Mouse (Mus musculus) embryonic facial prominence, embryonic 13.5 days (tissue): Measurements from ENCODE around the gene Gm10490. TPM values are rescaled to one million over a fixed set of nuclear protein-coding genes. Genes with fewer than 3 reads are reported as not detected.

Experiments
- ATAC-seq: fragments of 200-750 bp; cut with Nextera tagmentation; 2 replicates; pipeline ENCODE4 v1.8.0; 2017; ENCODE audit warnings: low read depth; ENCODE audit not compliant: insufficient number of reproducible peaks, insufficient read depth, low FRiP score, low TSS enrichment
- H3K27ac ChIP-seq: fragments of 300-500 bp; sonication (generic); 2 replicates; pipeline ENCODE4 v1.5.1; 2015; ENCODE audit warnings: moderate library complexity, mild to moderate bottlenecking, inconsistent platforms
- H3K27me3 ChIP-seq: fragments of 300-500 bp; sonication (generic); 2 replicates; pipeline ENCODE4 v1.6.1; 2015; ENCODE audit warnings: mild to moderate bottlenecking, inconsistent platforms
- H3K36me3 ChIP-seq: fragments of 300-500 bp; sonication (generic); 2 replicates; pipeline ENCODE4 v1.6.1; 2015; ENCODE audit warnings: mild to moderate bottlenecking, inconsistent platforms
- H3K4me1 ChIP-seq: fragments of 300-500 bp; sonication (generic); 2 replicates; pipeline ENCODE4 v1.6.1; 2015; ENCODE audit warnings: inconsistent platforms
- H3K4me2 ChIP-seq: fragments of 300-500 bp; sonication (generic); 2 replicates; pipeline ENCODE4 v1.6.1; 2015; ENCODE audit warnings: moderate library complexity, mild to moderate bottlenecking, inconsistent platforms
- H3K4me3 ChIP-seq: fragments of 300-500 bp; sonication (generic); 2 replicates; pipeline ENCODE4 v1.5.1; 2015; ENCODE audit warnings: mild to moderate bottlenecking, inconsistent platforms
- H3K9ac ChIP-seq: fragments of 300-500 bp; sonication (generic); 2 replicates; pipeline ENCODE4 v1.6.1; 2015; ENCODE audit warnings: mild to moderate bottlenecking, inconsistent platforms
- H3K9me3 ChIP-seq: fragments of 300-500 bp; sonication (generic); 2 replicates; pipeline ENCODE4 v1.6.1; 2016; ENCODE audit warnings: inconsistent platforms
- WGBS: fragments of 180-500 bp; shearing (Covaris S2); methylation state at CpG from one replicate; pipeline ENCODE4 v1.1.7; 2015; ENCODE audit warnings: mixed read lengths; 5-methylcytosine and 5-hydroxymethylcytosine counted together
- polyA plus RNA-seq: library from polyadenylated mRNA; unstranded; fragments of >200 nt; fragmentation: Nextera tagmentation; extraction: Ambion mirVana; gene quantifications from 2 replicates; pipeline ENCODE4 v1.2.1, GENCODE M21; 2015

The Gm10490 gene
- polyA plus RNA-seq, 1 experiment from 2014 or later = not detected

DNA sequence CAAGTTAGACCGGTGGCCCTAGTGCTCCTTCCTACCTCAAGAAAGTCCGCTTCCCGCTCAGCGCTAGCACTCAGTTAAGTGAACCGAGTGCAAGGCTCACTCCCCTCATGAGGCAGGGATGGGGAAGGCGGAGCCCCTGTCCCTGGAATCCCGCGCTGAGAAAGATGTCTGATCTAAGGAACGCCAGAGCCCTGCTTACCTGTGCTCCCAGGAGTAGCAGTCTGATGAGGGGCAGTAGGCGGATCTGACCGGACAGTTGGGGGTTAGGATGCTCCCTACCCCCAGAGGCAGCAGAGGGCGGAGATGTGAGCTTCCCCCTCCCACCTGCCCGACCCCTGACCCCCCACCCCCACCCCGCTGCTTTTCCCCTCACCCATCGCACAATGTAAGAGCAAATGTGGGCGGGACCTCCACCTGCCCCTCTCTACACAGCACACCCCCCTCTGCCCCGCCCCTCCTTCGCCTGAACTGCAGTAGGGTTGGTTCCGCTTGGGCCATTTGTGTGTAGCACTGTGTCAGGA lies 19.0 kb downstream of the Gm10490 start, which contains the start of gene Eras:
Gene Eras, minus strand, starts transcription at position 338 of the 521 bp plus-strand sequence.
- H3K9ac ChIP-seq = no peak within 1 kb of the TSS
- H3K9me3 ChIP-seq = no peaks in the 10 kb centered on the region
- no peak within 1 kb of the TSS for H3K4me3 ChIP-seq
- peaks cover 63% of the 10 kb centered on the region for H3K27me3 ChIP-seq
- H3K27ac ChIP-seq = no peak within 1 kb of the TSS
- peaks cover 25% of the 10 kb centered on the region for H3K36me3 ChIP-seq
- 22% methylated on average over 19 of the region's 19 CpGs for WGBS
- H3K4me1 ChIP-seq = no peaks in the 10 kb centered on the region
- ATAC-seq = no peak
- H3K4me2 ChIP-seq = no peak within 1 kb of the TSS

DNA sequence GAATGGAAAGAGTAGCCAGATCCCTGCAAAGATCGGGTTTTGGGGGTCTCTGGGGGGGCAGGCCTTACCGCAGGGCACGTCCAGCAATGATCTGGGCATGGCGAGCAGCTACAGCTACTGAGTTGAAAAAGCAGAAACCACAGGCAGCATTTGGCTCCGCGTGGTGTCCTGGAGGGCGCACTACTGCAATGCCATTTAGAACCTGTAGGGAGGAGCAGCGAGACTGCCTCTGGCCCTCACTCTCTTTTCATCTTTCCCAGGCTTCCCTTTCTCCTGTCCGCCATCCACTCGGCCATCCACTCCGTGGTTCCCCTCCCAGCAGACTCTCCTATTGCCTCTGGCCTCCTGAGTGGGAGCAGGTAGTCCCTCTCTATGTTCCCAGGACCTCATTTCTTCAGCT lies 27.5 kb downstream of the Gm10490 start:
- H3K9ac ChIP-seq = no peak overlapping the region
- H3K9me3 ChIP-seq = no peaks in the 10 kb centered on the region
- no peak overlapping the region for H3K4me2 ChIP-seq
- no peak overlapping the region for H3K27ac ChIP-seq
- H3K4me1 ChIP-seq = no peaks in the 10 kb centered on the region
- WGBS = 56% methylated on average over 11 of the region's 11 CpGs
- no peaks in the 10 kb centered on the region for H3K27me3 ChIP-seq
- H3K4me3 ChIP-seq = no peak overlapping the region
- H3K36me3 ChIP-seq = peaks cover 28% of the 10 kb centered on the region
- no peak for ATAC-seq

DNA sequence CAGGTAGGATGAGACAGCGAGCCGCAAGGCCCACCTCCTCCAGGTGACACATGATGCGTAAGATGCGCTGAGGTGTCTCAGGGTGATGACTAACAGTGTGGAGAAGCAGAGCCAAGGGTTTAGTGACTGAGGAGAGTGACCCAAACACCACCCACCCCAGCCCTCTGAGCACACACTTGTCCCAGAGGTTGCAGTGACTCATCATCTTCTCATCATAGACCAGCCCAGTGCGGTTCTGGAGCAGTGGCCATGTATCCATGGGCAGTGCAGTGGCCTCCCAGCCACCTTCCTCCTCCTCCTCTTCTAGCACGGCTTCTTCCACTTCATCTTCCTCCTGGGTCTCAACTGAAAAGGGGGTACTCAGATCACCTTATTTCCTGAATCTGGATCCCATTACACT lies 28.3 kb downstream of the Gm10490 start:
- Histone ChIP-seq H3K4me2 (no peak overlapping the region), H3K9me3 (no peaks in the 10 kb centered on the region), H3K36me3 (peaks cover 28% of the 10 kb centered on the region), H3K4me3 (no peak overlapping the region), H3K9ac (no peak overlapping the region), H3K27me3 (no peaks in the 10 kb centered on the region), H3K27ac (no peak overlapping the region), H3K4me1 (no peaks in the 10 kb centered on the region)
- ATAC-seq = no peak
- WGBS = 89% methylated on average over 6 of the region's 6 CpGs

DNA sequence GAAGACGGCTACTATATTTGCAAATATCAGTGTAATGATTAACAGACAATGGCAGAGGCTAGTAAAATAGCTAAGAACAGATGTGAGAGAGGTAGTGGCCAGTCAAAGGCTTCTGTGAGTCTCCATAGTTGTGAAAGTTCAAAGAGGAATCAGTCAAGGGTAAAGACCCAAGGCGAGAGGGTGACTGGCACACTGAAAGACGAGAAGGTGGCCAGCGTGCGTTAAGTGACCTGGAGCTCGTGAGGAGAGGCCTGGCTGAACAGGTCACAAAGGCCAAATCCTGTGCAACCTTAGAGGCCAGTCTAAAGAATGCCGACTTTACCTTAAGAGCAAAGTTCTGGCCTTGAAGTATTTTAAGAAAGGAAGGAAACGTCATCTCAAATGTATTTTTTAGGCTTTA lies 36.3 kb downstream of the Gm10490 start:
- ATAC-seq = no peak
- WGBS = 73% methylated on average over 8 of the region's 8 CpGs
- peaks cover 8% of the 10 kb centered on the region; the same call in 1 of the 2 replicates for H3K36me3 ChIP-seq

DNA sequence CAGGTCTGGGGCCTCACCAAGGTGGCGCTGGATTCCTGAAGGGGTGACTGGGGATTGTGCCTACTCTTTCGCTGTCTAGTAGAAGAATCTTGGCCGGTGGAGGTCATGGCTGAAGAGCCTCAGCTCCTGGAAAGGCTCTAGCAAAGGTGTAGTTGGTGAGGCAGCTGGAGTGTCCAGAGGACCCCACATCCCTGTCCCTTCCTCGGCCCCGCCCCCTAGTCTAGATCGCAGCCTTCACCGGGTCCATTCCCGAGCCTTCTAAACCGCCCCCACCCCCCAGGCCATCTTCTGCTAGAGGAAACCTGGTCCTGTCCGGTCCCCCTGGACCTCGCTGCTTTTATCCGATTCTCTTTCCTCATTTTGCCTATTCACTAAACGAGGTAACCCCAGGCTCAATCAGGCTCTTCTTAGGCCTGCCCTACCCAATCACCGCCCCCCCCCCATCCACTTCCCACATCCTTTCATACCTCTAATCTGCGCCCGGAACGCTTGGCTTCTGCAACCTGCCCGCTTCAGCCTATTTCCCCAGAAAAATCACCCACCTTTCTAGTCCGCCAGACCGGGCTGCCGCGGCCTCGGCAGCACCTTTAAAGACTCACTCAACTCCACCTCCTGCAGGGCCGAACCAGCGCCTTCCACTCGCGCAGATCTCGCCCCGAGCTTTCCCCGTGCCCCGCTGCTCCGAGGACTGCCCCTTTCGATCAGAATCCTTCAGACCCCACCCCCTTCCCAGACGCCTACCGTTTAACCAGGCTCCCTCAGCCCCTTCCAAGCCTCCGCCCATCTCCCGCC lies 38.0 kb downstream of the Gm10490 start, which contains the start of gene Hdac6:
Gene Hdac6, minus strand, starts transcription at position 782 of the 792 bp plus-strand sequence.
- peak within 1 kb of the TSS; percentile 50 for H3K4me3 ChIP-seq
- H3K9me3 ChIP-seq = no peaks in the 10 kb centered on the region
- WGBS = 24% methylated on average over 36 of the region's 37 CpGs
- peak within 1 kb of the TSS; percentile 59 for H3K4me2 ChIP-seq
- peak within 1 kb of the TSS; percentile 72 for H3K27ac ChIP-seq
- no peaks in the 10 kb centered on the region for H3K27me3 ChIP-seq
- peak within 1 kb of the TSS; percentile 65 for H3K9ac ChIP-seq
- peaks cover 3% of the 10 kb centered on the region; the same call in 1 of the 2 replicates for H3K36me3 ChIP-seq
- H3K4me1 ChIP-seq = no peaks in the 10 kb centered on the region
- ATAC-seq = peak; percentile 4; the same call in 1 of the 2 replicates

More for the DNA sequence above, 36.3 kb downstream of the Gm10490 start:
- Histone ChIP-seq H3K27me3 (no peaks in the 10 kb centered on the region), H3K9me3 (no peaks in the 10 kb centered on the region), H3K27ac (no peak overlapping the region), H3K4me3 (no peak overlapping the region), H3K4me1 (no peaks in the 10 kb centered on the region), H3K9ac (no peak overlapping the region), H3K4me2 (no peak overlapping the region)

DNA sequence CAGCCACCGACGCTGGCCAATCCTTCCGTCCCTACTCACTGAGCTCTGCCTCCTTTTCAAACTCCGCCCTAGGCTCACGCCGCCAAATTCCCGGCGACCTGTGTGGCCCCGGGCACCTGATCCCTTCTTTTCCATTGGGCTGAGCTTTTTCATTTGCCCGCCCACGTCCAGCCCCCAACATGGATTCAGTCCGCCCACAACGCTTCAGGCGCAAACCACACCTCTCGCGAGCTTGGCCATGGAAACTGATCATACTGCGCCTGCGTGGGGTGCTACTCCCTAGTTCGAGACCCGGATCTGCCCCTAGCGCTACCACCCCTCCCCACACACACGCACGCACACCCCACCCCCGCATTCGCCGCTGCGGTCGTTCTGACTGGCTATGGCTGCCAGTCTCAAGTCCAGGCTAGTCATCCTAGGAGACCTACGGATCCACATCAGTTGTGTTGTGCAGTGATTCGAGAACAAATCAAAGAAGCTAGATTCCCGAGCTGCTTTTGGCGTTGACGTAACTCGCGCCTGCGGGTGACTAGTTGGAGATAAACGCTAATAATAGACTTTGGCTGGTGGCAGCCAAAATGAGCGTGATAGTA lies 38.7 kb downstream of the Gm10490 start:
- Histone ChIP-seq H3K9me3 (no peaks in the 10 kb centered on the region), H3K4me1 (no peaks in the 10 kb centered on the region), H3K4me3 (peak overlapping the region; percentile 50), H3K4me2 (peak overlapping the region; percentile 57), H3K27ac (peak overlapping the region; percentile 72), H3K9ac (peak overlapping the region; percentile 65), H3K27me3 (no peaks in the 10 kb centered on the region), H3K36me3 (peaks cover 3% of the 10 kb centered on the region; the same call in 1 of the 2 replicates)
- ATAC-seq = peak; percentile 97; the same call in 1 of the 2 replicates
- 25% methylated on average over 38 of the region's 38 CpGs for WGBS

DNA sequence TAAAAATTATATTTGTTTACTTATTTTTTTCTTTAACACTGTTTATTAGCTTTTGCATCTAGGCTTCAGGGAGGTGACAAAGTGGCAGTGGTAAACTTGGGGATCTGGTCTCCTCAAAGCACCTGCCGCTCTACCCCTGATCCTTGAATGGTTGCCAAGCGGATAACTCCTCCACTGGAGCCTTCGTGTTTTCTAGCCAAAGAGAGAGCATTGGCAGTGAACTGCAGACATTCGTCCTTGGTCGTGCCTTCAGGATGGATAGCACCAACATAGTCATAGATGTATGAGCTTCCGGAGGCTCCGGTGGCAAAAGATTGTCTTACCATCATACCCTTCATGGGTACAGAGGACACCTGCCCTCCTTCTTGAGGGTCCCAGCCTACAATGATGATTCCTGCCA lies 40.7 kb downstream of the Gm10490 start:
- Histone ChIP-seq H3K9ac (no peak overlapping the region), H3K27ac (no peak overlapping the region), H3K4me1 (no peaks in the 10 kb centered on the region), H3K9me3 (no peaks in the 10 kb centered on the region), H3K27me3 (no peaks in the 10 kb centered on the region), H3K4me2 (no peak overlapping the region), H3K4me3 (no peak overlapping the region), H3K36me3 (no peaks in the 10 kb centered on the region)
- ATAC-seq = no peak
- 94% methylated on average over 7 of the region's 7 CpGs for WGBS

DNA sequence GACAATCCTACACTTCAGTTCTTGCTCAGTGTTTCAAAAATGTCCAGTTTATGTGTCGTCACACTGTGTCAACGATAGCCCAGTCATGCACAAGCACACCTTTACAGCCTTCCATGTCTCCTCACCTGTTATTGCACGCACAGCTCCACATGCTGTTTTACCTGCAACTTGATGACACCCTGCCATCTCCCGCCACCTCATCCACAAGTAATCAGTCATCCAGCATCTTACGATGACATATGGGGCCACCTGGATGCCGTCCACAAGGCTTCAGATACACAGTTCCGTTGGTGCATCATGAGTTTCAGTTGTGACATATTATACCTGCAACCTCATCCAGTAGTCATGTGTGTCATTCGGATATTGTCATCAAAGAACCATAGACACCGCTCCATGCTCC lies 49.5 kb downstream of the Gm10490 start:
- H3K4me2 ChIP-seq = no peak overlapping the region
- ATAC-seq = no peak
- H3K4me1 ChIP-seq = no peaks in the 10 kb centered on the region
- no peak overlapping the region for H3K4me3 ChIP-seq
- 92% methylated on average over 9 of the region's 9 CpGs for WGBS
- H3K27me3 ChIP-seq = no peaks in the 10 kb centered on the region
- H3K27ac ChIP-seq = no peak overlapping the region
- H3K9me3 ChIP-seq = no peaks in the 10 kb centered on the region
- H3K9ac ChIP-seq = no peak overlapping the region
- H3K36me3 ChIP-seq = no peaks in the 10 kb centered on the region

Other genes with a start within 250 kb of the Gm10490 start
- gene Plp2, start 238.2 kb upstream of the Gm10490 start, polyA plus RNA-seq = 100 and 115 TPM in 2 replicates
- 0.66 TPM in 1 of 2 replicates, not detected in the other for gene Magix, start 228.3 kb upstream of the Gm10490 start, polyA plus RNA-seq
- gene Gpkow, start 212.4 kb upstream of the Gm10490 start, polyA plus RNA-seq = 37.2 and 40.6 TPM in 2 replicates
- 37.7 and 40.1 TPM in 2 replicates for gene Wdr45, start 195.2 kb upstream of the Gm10490 start, polyA plus RNA-seq
- gene Gm45208, start 187.3 kb upstream of the Gm10490 start, polyA plus RNA-seq = not detected in 2 replicates
- 73.1 and 75.9 TPM in 2 replicates for gene Praf2, start 181.1 kb upstream of the Gm10490 start, polyA plus RNA-seq
- 17.7 and 22.4 TPM in 2 replicates for gene Ccdc120, start 158.6 kb upstream of the Gm10490 start, polyA plus RNA-seq
- gene Tfe3, start 147.0 kb upstream of the Gm10490 start, polyA plus RNA-seq = 28.5 and 28.7 TPM in 2 replicates
- gene Gripap1, start 119.8 kb upstream of the Gm10490 start, polyA plus RNA-seq = 49.8 and 50.1 TPM in 2 replicates
- gene Kcnd1, start 87.3 kb upstream of the Gm10490 start, polyA plus RNA-seq = 1.3 and 2.3 TPM in 2 replicates
- 47.9 and 51.4 TPM in 2 replicates for gene Otud5, start 68.2 kb upstream of the Gm10490 start, polyA plus RNA-seq
- 4.4 and 5.9 TPM in 2 replicates for gene Pim2, start 31.3 kb upstream of the Gm10490 start, polyA plus RNA-seq
- 37.3 and 44.0 TPM in 2 replicates for gene Slc35a2, start 25.5 kb upstream of the Gm10490 start, polyA plus RNA-seq
- gene Pqbp1, start 10.3 kb upstream of the Gm10490 start, polyA plus RNA-seq = 155 and 156 TPM in 2 replicates
- gene Timm17b, start 10.2 kb upstream of the Gm10490 start, polyA plus RNA-seq = 150 and 173 TPM in 2 replicates
- gene Gm10491, start 1.7 kb upstream of the Gm10490 start, polyA plus RNA-seq = not detected in 2 replicates
- gene Pcsk1n, start 10.3 kb downstream of the Gm10490 start, polyA plus RNA-seq = 2.0 and 3.1 TPM in 2 replicates
- not detected in 2 replicates for gene Eras, start 19.1 kb downstream of the Gm10490 start, polyA plus RNA-seq
- gene Hdac6, start 38.3 kb downstream of the Gm10490 start, polyA plus RNA-seq = 41.8 TPM in 2 replicates
- gene Gata1, start 68.5 kb downstream of the Gm10490 start, polyA plus RNA-seq = 1.6 and 2.0 TPM in 2 replicates
- not detected in 2 replicates for gene Glod5, start 109.0 kb downstream of the Gm10490 start, polyA plus RNA-seq
- 64.7 and 68.5 TPM in 2 replicates for gene Suv39h1, start 165.2 kb downstream of the Gm10490 start, polyA plus RNA-seq
- 0.41 and 0.44 TPM in 2 replicates for gene Was, start 181.0 kb downstream of the Gm10490 start, polyA plus RNA-seq
- 23.2 and 27.2 TPM in 2 replicates for gene Wdr13, start 223.3 kb downstream of the Gm10490 start, polyA plus RNA-seq
- gene Rbm3, start 236.3 kb downstream of the Gm10490 start, polyA plus RNA-seq = 501 and 572 TPM in 2 replicates